Mouse (Mus musculus) NIH3T3 (cell line): ENCODE results near the gene Rnf17.

Source experiments
- DNase-seq: peaks from one replicate; pipeline ENCODE4 v3.0.0-alpha.2; 2012; ENCODE audit warnings: low read depth

Gene Rnf17

GRCm38 (mm10) chr14:56402311-56403071, at the start of gene Rnf17:
TSS of gene Rnf17 (plus strand) at chr14:56402581.
- no peak for DNase-seq

- DNase-seq: no peak
Observed at GRCm38 (mm10) chr14:56354803-56355202, 47.6 kb upstream of the Rnf17 start.

GRCm38 (mm10) chr14:56355396-56355795, 47.0 kb upstream of the Rnf17 start:
- DNase-seq: no peak

GRCm38 (mm10) chr14:56356196-56356595, 46.2 kb upstream of the Rnf17 start:
- DNase-seq: no peak

GRCm38 (mm10) chr14:56358422-56358821, 44.0 kb upstream of the Rnf17 start:
- DNase-seq: no peak

GRCm38 (mm10) chr14:56359131-56359530, 43.2 kb upstream of the Rnf17 start:
- DNase-seq: peak; percentile 1

- DNase-seq: no peak
Observed at GRCm38 (mm10) chr14:56364711-56365237, 37.6 kb upstream of the Rnf17 start, which contains the start of gene Atp12a. TSS of gene Atp12a (plus strand) at chr14:56365068.

- DNase-seq: no peak
Observed at GRCm38 (mm10) chr14:56365292-56365691, 37.1 kb upstream of the Rnf17 start.

GRCm38 (mm10) chr14:56366712-56367111, 35.7 kb upstream of the Rnf17 start:
- DNase-seq: peak; percentile 5

GRCm38 (mm10) chr14:56368834-56369233, 33.5 kb upstream of the Rnf17 start:
- DNase-seq: peak; percentile 31

- peak; percentile 89 for DNase-seq
Observed at GRCm38 (mm10) chr14:56375731-56376130, 26.6 kb upstream of the Rnf17 start.

GRCm38 (mm10) chr14:56377745-56378144, 24.6 kb upstream of the Rnf17 start:
- peak; percentile 3 for DNase-seq

- DNase-seq: no peak
Observed at GRCm38 (mm10) chr14:56379336-56379735, 23.0 kb upstream of the Rnf17 start.

GRCm38 (mm10) chr14:56382366-56382765, 20.0 kb upstream of the Rnf17 start:
- no peak for DNase-seq

GRCm38 (mm10) chr14:56390247-56390646, 12.1 kb upstream of the Rnf17 start:
- no peak for DNase-seq

- DNase-seq: no peak
Observed at GRCm38 (mm10) chr14:56393704-56394312, 8.6 kb upstream of the Rnf17 start.

- peak; percentile 39 for DNase-seq
Observed at GRCm38 (mm10) chr14:56398001-56398400, 4.4 kb upstream of the Rnf17 start.

GRCm38 (mm10) chr14:56403072-56403375, 643 bp downstream of the Rnf17 start:
- DNase-seq: no peak

GRCm38 (mm10) chr14:56462090-56462489, 59.7 kb downstream of the Rnf17 start:
- no peak for DNase-seq

GRCm38 (mm10) chr14:56462729-56463128, 60.3 kb downstream of the Rnf17 start:
- DNase-seq: no peak

GRCm38 (mm10) chr14:56468145-56468544, 65.8 kb downstream of the Rnf17 start:
- peak; percentile 47 for DNase-seq

GRCm38 (mm10) chr14:56489806-56490205, 87.4 kb downstream of the Rnf17 start:
- peak; percentile 3 for DNase-seq

GRCm38 (mm10) chr14:56502407-56502806, 100.0 kb downstream of the Rnf17 start:
- DNase-seq: no peak
